Mouse (Mus musculus): ENCODE data around the gene Hdhd5. TPM values are rescaled to one million over a fixed set of nuclear protein-coding genes. Genes with fewer than 3 reads are reported as not detected.
A peak's percentile ranks its signal among the peaks of the same experiment; 100 is the strongest.

The Hdhd5 gene
- polyA plus RNA-seq, 1 experiment from 2014 or later = 14.5 TPM

DNA sequence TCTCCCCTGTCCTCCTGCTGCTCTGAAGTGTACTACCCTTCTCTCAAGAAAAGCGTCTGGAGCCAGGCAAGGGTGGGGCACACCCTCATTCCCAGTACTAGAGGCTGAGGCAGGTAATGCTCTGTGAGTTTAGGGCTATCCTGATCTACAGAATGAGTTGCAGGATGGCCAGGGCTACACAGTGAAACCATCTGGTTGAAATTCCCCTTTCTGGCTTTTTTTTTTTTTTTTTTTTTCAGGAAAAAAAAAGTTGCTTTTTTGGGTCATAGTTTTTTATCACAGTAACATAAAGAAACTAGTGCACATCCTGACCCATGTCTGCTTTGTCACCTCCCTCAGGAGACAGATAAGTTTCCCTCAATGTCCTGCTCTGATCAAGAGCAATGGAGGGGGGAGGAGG is 24.0 kb upstream of the Hdhd5 start:
- WGBS = 67% methylated on average over 1 of the region's 1 CpGs
- H3K4me2 ChIP-seq (replicated peaks) = no peak overlapping the region

DNA sequence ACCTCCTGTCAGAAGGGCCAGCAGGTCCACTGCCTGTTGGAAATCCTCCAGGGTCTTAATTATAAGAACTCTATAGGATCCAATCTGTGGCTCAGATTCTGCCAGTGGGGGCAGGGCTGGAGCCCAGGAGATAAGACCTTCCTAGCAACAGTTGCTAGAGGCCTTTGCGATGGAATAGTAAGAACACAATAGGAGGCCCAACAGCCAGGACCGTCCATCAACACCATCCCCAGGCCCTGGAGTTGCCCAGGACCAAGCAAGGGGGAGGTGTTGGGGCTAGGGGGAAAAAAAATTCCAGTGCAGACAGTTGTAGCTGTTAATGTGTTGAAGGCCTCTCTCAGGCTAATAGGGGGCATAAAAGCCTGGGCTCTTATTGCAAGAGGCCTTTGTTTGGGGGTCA is 19.1 kb upstream of the Hdhd5 start:
- Histone ChIP-seq H3K36me3 (no peaks in the 10 kb centered on the region), H3K9ac (replicated peaks) (no peak overlapping the region), H3K9me3 (no peaks in the 10 kb centered on the region), H3K27ac (peak overlapping the region; percentile 52; the same call in 1 of the 2 replicates), H3K27me3 (no peaks in the 10 kb centered on the region), H3K4me1 (replicated peaks) (peaks cover 14% of the 10 kb centered on the region), H3K4me3 (replicated peaks) (no peak overlapping the region), H3K4me2 (replicated peaks) (no peak overlapping the region)
- 2% methylated on average over 2 of the region's 2 CpGs for WGBS
- ATAC-seq = peak; percentile 83

More for the DNA sequence above, 24.0 kb upstream of the Hdhd5 start:
- Histone ChIP-seq H3K27ac (no peak overlapping the region), H3K27me3 (no peaks in the 10 kb centered on the region), H3K4me3 (replicated peaks) (no peak overlapping the region), H3K9ac (replicated peaks) (no peak overlapping the region), H3K36me3 (no peaks in the 10 kb centered on the region), H3K9me3 (no peaks in the 10 kb centered on the region), H3K4me1 (replicated peaks) (peaks cover 10% of the 10 kb centered on the region)
- ATAC-seq = no peak

- Histone ChIP-seq H3K27me3 (no peaks in the 10 kb centered on the region), H3K27ac (no peak overlapping the region), H3K9me3 (no peaks in the 10 kb centered on the region), H3K4me3 (replicated peaks) (no peak overlapping the region), H3K4me1 (replicated peaks) (peaks cover 14% of the 10 kb centered on the region), H3K36me3 (no peaks in the 10 kb centered on the region), H3K9ac (replicated peaks) (no peak overlapping the region), H3K4me2 (replicated peaks) (no peak overlapping the region)
- no peak for ATAC-seq
- 97% methylated on average over 3 of the region's 3 CpGs for WGBS
These were observed 17.5 kb upstream of the Hdhd5 start for GRCm38 (mm10) chr6:120548581-120548980.

DNA sequence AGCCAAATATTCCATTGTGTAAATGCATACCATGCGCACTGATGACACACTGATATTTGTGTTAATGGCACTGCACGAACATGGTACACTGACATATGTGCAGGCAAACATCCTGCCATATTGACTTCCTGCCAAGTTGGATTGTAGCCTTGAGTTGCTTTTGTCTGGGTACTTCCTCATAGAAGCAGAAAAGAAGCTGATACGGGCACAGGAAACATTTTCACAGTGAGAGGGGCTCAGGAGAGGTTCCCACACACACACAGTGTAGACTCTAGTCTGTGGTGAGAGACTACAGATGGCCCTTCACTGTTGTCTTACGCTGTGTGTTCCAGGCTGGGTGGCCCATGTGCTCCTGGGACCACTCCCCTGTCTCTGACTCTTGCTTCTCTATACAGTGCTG is 15.9 kb upstream of the Hdhd5 start:
- Histone ChIP-seq H3K27ac (no peak overlapping the region), H3K4me2 (replicated peaks) (no peak overlapping the region), H3K36me3 (no peaks in the 10 kb centered on the region), H3K27me3 (no peaks in the 10 kb centered on the region), H3K9me3 (no peaks in the 10 kb centered on the region), H3K4me1 (replicated peaks) (peaks cover 14% of the 10 kb centered on the region), H3K4me3 (replicated peaks) (no peak overlapping the region), H3K9ac (replicated peaks) (no peak overlapping the region)
- ATAC-seq = no peak
- 89% methylated on average over 4 of the region's 4 CpGs for WGBS

GRCm38 (mm10) chr6:120546292-120546691 is 15.2 kb upstream of the Hdhd5 start:
- no peak overlapping the region for H3K9ac ChIP-seq (replicated peaks)
- peaks cover 11% of the 10 kb centered on the region for H3K4me1 ChIP-seq (replicated peaks)
- no peaks in the 10 kb centered on the region for H3K9me3 ChIP-seq
- H3K27me3 ChIP-seq = no peaks in the 10 kb centered on the region
- H3K4me2 ChIP-seq (replicated peaks) = no peak overlapping the region
- no peak for ATAC-seq
- WGBS = 84% methylated on average over 3 of the region's 3 CpGs
- no peak overlapping the region for H3K4me3 ChIP-seq (replicated peaks)
- H3K36me3 ChIP-seq = no peaks in the 10 kb centered on the region
- no peak overlapping the region for H3K27ac ChIP-seq

GRCm38 (mm10) chr6:120542061-120542460 is 10.9 kb upstream of the Hdhd5 start:
- H3K27ac ChIP-seq = no peak overlapping the region
- ATAC-seq = no peak

DNA sequence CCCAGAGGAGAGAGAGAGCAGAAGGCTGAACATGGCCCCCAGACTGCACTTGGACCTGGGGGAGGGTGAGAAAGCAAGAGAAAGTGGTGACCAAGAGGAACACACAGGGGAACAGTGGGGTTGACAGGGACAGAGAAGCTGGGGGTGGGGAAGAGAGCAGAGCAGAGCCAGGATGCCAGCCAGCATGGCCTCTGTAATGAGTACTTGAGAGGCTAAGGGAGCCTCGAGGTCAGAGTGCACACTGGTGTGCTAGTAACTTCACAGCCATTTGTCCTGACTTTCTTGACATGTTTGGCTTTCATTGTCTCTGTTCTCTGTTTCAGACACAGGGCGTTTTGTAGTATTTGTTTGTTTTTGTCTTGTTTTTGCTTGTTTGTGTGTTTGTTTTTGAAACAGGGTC is 10.3 kb upstream of the Hdhd5 start:
- WGBS = 62% methylated on average over 2 of the region's 2 CpGs
- no peak overlapping the region for H3K4me3 ChIP-seq (replicated peaks)
- H3K27me3 ChIP-seq = no peaks in the 10 kb centered on the region
- H3K4me2 ChIP-seq (replicated peaks) = no peak overlapping the region
- no peak for ATAC-seq
- peaks cover 10% of the 10 kb centered on the region for H3K4me1 ChIP-seq (replicated peaks)
- no peaks in the 10 kb centered on the region for H3K36me3 ChIP-seq
- H3K9ac ChIP-seq (replicated peaks) = no peak overlapping the region
- no peaks in the 10 kb centered on the region for H3K9me3 ChIP-seq
- H3K27ac ChIP-seq = no peak overlapping the region

More at GRCm38 (mm10) chr6:120542061-120542460, 10.9 kb upstream of the Hdhd5 start:
- WGBS = 14% methylated on average over 1 of the region's 1 CpGs
- no peaks in the 10 kb centered on the region for H3K36me3 ChIP-seq
- H3K4me1 ChIP-seq (replicated peaks) = peaks cover 10% of the 10 kb centered on the region
- no peaks in the 10 kb centered on the region for H3K27me3 ChIP-seq
- H3K4me2 ChIP-seq (replicated peaks) = no peak overlapping the region
- no peak overlapping the region for H3K9ac ChIP-seq (replicated peaks)
- no peaks in the 10 kb centered on the region for H3K9me3 ChIP-seq
- H3K4me3 ChIP-seq (replicated peaks) = no peak overlapping the region

GRCm38 (mm10) chr6:120539781-120540231 is 8.7 kb upstream of the Hdhd5 start:
- peak; percentile 24; the same call in 1 of the 2 replicates for ATAC-seq
- H3K27ac ChIP-seq = peak overlapping the region; percentile 56

GRCm38 (mm10) chr6:120539132-120539759 is 8.1 kb upstream of the Hdhd5 start:
- Histone ChIP-seq H3K27me3 (no peaks in the 10 kb centered on the region), H3K27ac (peak overlapping the region; percentile 56), H3K9ac (replicated peaks) (peak overlapping the region; percentile 48; the same call in 1 of the 2 replicates), H3K4me3 (replicated peaks) (peak overlapping the region; percentile 32), H3K4me1 (replicated peaks) (peaks cover 10% of the 10 kb centered on the region), H3K36me3 (no peaks in the 10 kb centered on the region), H3K4me2 (replicated peaks) (peak overlapping the region; percentile 56), H3K9me3 (no peaks in the 10 kb centered on the region)
- 1% methylated on average over 16 of the region's 16 CpGs for WGBS
- peak; percentile 95 for ATAC-seq

More at GRCm38 (mm10) chr6:120539781-120540231, 8.7 kb upstream of the Hdhd5 start:
- WGBS = 53% methylated on average over 10 of the region's 10 CpGs
- Histone ChIP-seq H3K4me1 (replicated peaks) (peaks cover 10% of the 10 kb centered on the region), H3K9ac (replicated peaks) (0 out of 2 replicates have a peak overlapping the region, but pooled peaks have one; percentile 48), H3K9me3 (no peaks in the 10 kb centered on the region), H3K4me3 (replicated peaks) (no peak overlapping the region), H3K4me2 (replicated peaks) (peak overlapping the region; percentile 56; the same call in 1 of the 2 replicates), H3K36me3 (no peaks in the 10 kb centered on the region), H3K27me3 (no peaks in the 10 kb centered on the region)

DNA sequence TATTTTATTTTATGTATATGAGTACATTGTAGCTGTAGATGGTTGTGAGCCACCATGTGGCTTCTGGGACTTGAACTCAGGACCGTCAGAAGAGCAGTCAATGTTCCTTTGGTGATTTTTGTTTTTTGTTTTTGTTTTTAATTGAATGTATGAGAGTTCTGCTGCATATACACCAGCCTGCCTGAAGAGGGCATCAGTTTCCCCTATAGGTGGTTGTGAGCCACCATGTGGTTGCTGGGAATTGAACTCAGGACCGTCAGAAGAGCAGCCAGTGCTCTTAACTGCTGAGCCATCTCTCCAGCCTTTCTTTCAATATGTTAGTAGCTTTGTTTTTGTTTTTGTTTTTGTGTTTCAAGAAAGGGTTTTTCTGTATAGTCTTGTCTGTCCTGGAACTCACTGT is 5.2 kb upstream of the Hdhd5 start:
- no peak overlapping the region for H3K4me2 ChIP-seq (replicated peaks)
- no peak overlapping the region for H3K9ac ChIP-seq (replicated peaks)
- peaks cover 13% of the 10 kb centered on the region for H3K4me1 ChIP-seq (replicated peaks)
- ATAC-seq = no peak
- 78% methylated on average over 2 of the region's 2 CpGs for WGBS
- no peak overlapping the region for H3K27ac ChIP-seq
- no peaks in the 10 kb centered on the region for H3K9me3 ChIP-seq
- no peaks in the 10 kb centered on the region for H3K27me3 ChIP-seq
- H3K4me3 ChIP-seq (replicated peaks) = no peak overlapping the region
- no peaks in the 10 kb centered on the region for H3K36me3 ChIP-seq

DNA sequence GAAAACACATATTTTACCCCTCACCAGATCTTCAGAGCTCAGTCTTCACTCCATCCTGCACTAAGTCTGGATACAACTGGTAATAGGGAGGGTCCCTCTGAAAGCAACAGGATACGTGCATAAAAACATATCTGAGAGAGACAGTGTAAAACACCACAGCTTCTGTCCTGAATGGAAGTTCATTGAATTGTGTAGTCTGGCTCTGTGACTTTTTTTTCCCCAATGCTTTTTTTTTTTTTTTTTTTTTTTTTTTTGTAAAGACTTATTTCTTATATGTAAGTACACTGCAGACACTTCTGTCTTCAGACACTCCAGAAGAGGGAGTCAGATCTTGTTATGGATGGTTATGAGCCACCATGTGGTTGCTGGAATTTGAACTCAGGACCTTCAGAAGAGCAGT is 1.5 kb upstream of the Hdhd5 start:
- no peak overlapping the region for H3K9ac ChIP-seq (replicated peaks)
- no peak overlapping the region for H3K4me2 ChIP-seq (replicated peaks)
- H3K4me1 ChIP-seq (replicated peaks) = peaks cover 30% of the 10 kb centered on the region
- no peaks in the 10 kb centered on the region for H3K36me3 ChIP-seq
- no peak for ATAC-seq
- no peak overlapping the region for H3K27ac ChIP-seq
- WGBS = 95% methylated on average over 1 of the region's 1 CpGs
- H3K27me3 ChIP-seq = no peaks in the 10 kb centered on the region
- H3K9me3 ChIP-seq = no peaks in the 10 kb centered on the region
- no peak overlapping the region for H3K4me3 ChIP-seq (replicated peaks)

DNA sequence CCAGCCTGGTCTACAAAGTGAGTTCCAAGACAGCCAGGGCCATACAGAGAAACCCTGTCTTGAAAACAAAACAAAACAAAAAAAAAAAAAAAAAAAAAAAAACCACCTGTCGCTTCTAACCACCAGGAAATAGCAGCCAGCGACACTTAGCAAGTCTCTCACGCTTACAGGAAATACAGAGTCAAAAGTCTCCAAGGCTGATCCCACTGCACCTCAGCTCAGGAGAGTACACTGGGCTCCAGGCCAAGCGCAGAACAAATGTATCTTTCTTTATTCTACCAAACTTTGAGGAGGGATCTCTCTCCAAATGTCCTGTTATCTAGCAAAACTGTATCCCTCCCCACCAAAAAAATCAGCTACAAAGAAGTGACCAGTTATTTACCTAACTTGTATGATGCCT is 2.0 kb downstream of the Hdhd5 start:
- Histone ChIP-seq H3K4me1 (replicated peaks) (peaks cover 30% of the 10 kb centered on the region), H3K27ac (no peak overlapping the region), H3K4me2 (replicated peaks) (peak overlapping the region; percentile 20), H3K4me3 (replicated peaks) (no peak overlapping the region), H3K9ac (replicated peaks) (no peak overlapping the region), H3K27me3 (no peaks in the 10 kb centered on the region), H3K9me3 (no peaks in the 10 kb centered on the region), H3K36me3 (no peaks in the 10 kb centered on the region)
- no peak for ATAC-seq
- 87% methylated on average over 4 of the region's 4 CpGs for WGBS

- H3K27me3 ChIP-seq = no peaks in the 10 kb centered on the region
- no peaks in the 10 kb centered on the region for H3K9me3 ChIP-seq
- no peak overlapping the region for H3K4me3 ChIP-seq (replicated peaks)
- no peak overlapping the region for H3K4me2 ChIP-seq (replicated peaks)
- no peak overlapping the region for H3K27ac ChIP-seq
- peaks cover 18% of the 10 kb centered on the region for H3K4me1 ChIP-seq (replicated peaks)
- WGBS = 93% methylated on average over 5 of the region's 5 CpGs
- ATAC-seq = no peak
- no peak overlapping the region for H3K9ac ChIP-seq (replicated peaks)
- H3K36me3 ChIP-seq = peaks cover 31% of the 10 kb centered on the region
These were observed 6.3 kb downstream of the Hdhd5 start for GRCm38 (mm10) chr6:120524796-120525195.
